Mouse (Mus musculus) neural tube, embryonic 15.5 days (tissue): ENCODE measurements around the gene Slc29a2. TPM values are rescaled to one million over a fixed set of nuclear protein-coding genes. Genes with fewer than 3 reads are reported as not detected.

ENCODE experiments used
- ATAC-seq: fragments of 200-750 bp; cut with Nextera tagmentation; 2 replicates; pipeline ENCODE4 v1.8.0; 2017; ENCODE audit warnings: mild to moderate bottlenecking, moderate TSS enrichment, moderate library complexity; ENCODE audit not compliant: low FRiP score
- H3K27ac ChIP-seq: fragments of 300-500 bp; sonication (generic); replicated peaks from 2 replicates; pipeline ENCODE4 v1.5.1; 2015; ENCODE audit warnings: mild to moderate bottlenecking, inconsistent platforms
- H3K27me3 ChIP-seq: fragments of 300-500 bp; sonication (generic); replicated peaks from 2 replicates; pipeline ENCODE4 v1.6.1; 2015; ENCODE audit warnings: inconsistent platforms
- H3K36me3 ChIP-seq: fragments of 300-500 bp; sonication (generic); 2 replicates; pipeline ENCODE4 v1.6.1; 2015; ENCODE audit warnings: inconsistent platforms
- H3K4me1 ChIP-seq: fragments of 300-500 bp; sonication (generic); 2 replicates; pipeline ENCODE4 v1.6.1; 2015; ENCODE audit warnings: inconsistent platforms
- H3K4me2 ChIP-seq: fragments of 300-500 bp; sonication (generic); 2 replicates; pipeline ENCODE4 v1.6.1; 2015; ENCODE audit warnings: inconsistent platforms, mild to moderate bottlenecking, moderate library complexity
- H3K4me3 ChIP-seq: fragments of 300-500 bp; sonication (generic); replicated peaks from 2 replicates; pipeline ENCODE4 v1.5.1; 2015; ENCODE audit warnings: mild to moderate bottlenecking, inconsistent platforms
- H3K9ac ChIP-seq: fragments of 300-500 bp; sonication (generic); replicated peaks from 2 replicates; pipeline ENCODE4 v1.6.1; 2015; ENCODE audit warnings: mild to moderate bottlenecking, inconsistent platforms
- H3K9me3 ChIP-seq: fragments of 300-500 bp; sonication (generic); replicated peaks from 2 replicates; pipeline ENCODE4 v1.6.1; 2016; ENCODE audit warnings: inconsistent platforms
- WGBS: fragments of 180-500 bp; shearing (Covaris S2); methylation state at CpG from one replicate; pipeline ENCODE4 v1.1.7; 2015; ENCODE audit warnings: mixed read lengths; 5-methylcytosine and 5-hydroxymethylcytosine counted together
- polyA plus RNA-seq: library from polyadenylated mRNA; unstranded; fragments of >200 nt; fragmentation: Nextera tagmentation; extraction: Ambion mirVana; gene quantifications from 2 replicates; pipeline ENCODE4 v1.2.1, GENCODE M21; 2015

The Slc29a2 gene
- polyA plus RNA-seq, 1 experiment from 2014 or later: 14.0 TPM

GRCm38 (mm10) chr19:5071545-5072369, 48.1 kb downstream of the Slc29a2 start:
- Histone ChIP-seq H3K27me3 (peaks cover 47% of the 10 kb centered on the region), H3K9me3 (no peaks in the 10 kb centered on the region), H3K27ac (peak overlapping the region; percentile 68), H3K4me3 (peak overlapping the region; percentile 44), H3K4me2 (peak overlapping the region; percentile 83), H3K9ac (peak overlapping the region; percentile 51), H3K4me1 (peaks cover 45% of the 10 kb centered on the region), H3K36me3 (no peaks in the 10 kb centered on the region)
- peak; percentile 82 for ATAC-seq
- 1% methylated on average over 40 of the region's 40 CpGs for WGBS

GRCm38 (mm10) chr19:5072389-5073019, 48.8 kb downstream of the Slc29a2 start:
- Histone ChIP-seq H3K4me2 (peak overlapping the region; percentile 83), H3K9me3 (no peaks in the 10 kb centered on the region), H3K27ac (peak overlapping the region; percentile 68), H3K4me3 (peak overlapping the region; percentile 44), H3K27me3 (peaks cover 39% of the 10 kb centered on the region), H3K4me1 (peaks cover 40% of the 10 kb centered on the region), H3K36me3 (no peaks in the 10 kb centered on the region), H3K9ac (no peak overlapping the region)
- ATAC-seq: no peak
- 4% methylated on average over 20 of the region's 20 CpGs for WGBS

- Histone ChIP-seq H3K4me2 (peak overlapping the region; percentile 83), H3K4me3 (peak overlapping the region; percentile 44), H3K27me3 (peaks cover 38% of the 10 kb centered on the region), H3K27ac (no peak overlapping the region), H3K9ac (no peak overlapping the region), H3K36me3 (no peaks in the 10 kb centered on the region), H3K4me1 (peaks cover 34% of the 10 kb centered on the region), H3K9me3 (no peaks in the 10 kb centered on the region)
- no peak for ATAC-seq
- WGBS: 1% methylated on average over 15 of the region's 15 CpGs
Observed at GRCm38 (mm10) chr19:5073028-5073427, 49.4 kb downstream of the Slc29a2 start.

GRCm38 (mm10) chr19:5073518-5073917, 49.9 kb downstream of the Slc29a2 start:
- Histone ChIP-seq H3K27me3 (peaks cover 38% of the 10 kb centered on the region), H3K36me3 (no peaks in the 10 kb centered on the region), H3K9me3 (no peaks in the 10 kb centered on the region), H3K4me2 (peak overlapping the region; percentile 83; the same call in 1 of the 2 replicates), H3K9ac (no peak overlapping the region), H3K27ac (no peak overlapping the region), H3K4me3 (no peak overlapping the region), H3K4me1 (peaks cover 30% of the 10 kb centered on the region)
- ATAC-seq: no peak
- WGBS: 39% methylated on average over 5 of the region's 5 CpGs

- Histone ChIP-seq H3K27ac (no peak overlapping the region), H3K4me3 (no peak overlapping the region), H3K4me1 (peaks cover 5% of the 10 kb centered on the region; the same call in 1 of the 2 replicates), H3K9me3 (no peaks in the 10 kb centered on the region), H3K27me3 (peaks cover 58% of the 10 kb centered on the region), H3K9ac (no peak overlapping the region), H3K4me2 (no peak overlapping the region), H3K36me3 (no peaks in the 10 kb centered on the region)
- 90% methylated on average over 1 of the region's 1 CpGs for WGBS
- no peak for ATAC-seq
Observed at GRCm38 (mm10) chr19:5079279-5079678, 55.6 kb downstream of the Slc29a2 start.

Other genes with a start within 250 kb of the Slc29a2 start
- 67.2 and 76.2 TPM in 2 replicates for gene Rbm4, start 230.0 kb upstream of the Slc29a2 start, polyA plus RNA-seq
- 14.8 and 20.1 TPM in 2 replicates for gene Gm21992, start 212.2 kb upstream of the Slc29a2 start, polyA plus RNA-seq
- gene Rbm14, start 212.2 kb upstream of the Slc29a2 start, polyA plus RNA-seq: 55.0 and 65.1 TPM in 2 replicates
- gene Ccs, start 184.5 kb upstream of the Slc29a2 start, polyA plus RNA-seq: 42.4 and 47.9 TPM in 2 replicates
- gene Ccdc87, start 184.5 kb upstream of the Slc29a2 start, polyA plus RNA-seq: 0.37 and 0.52 TPM in 2 replicates
- 74.5 and 86.5 TPM in 2 replicates for gene Ctsf, start 168.7 kb upstream of the Slc29a2 start, polyA plus RNA-seq
- 2.9 and 11.3 TPM in 2 replicates for gene Actn3, start 146.0 kb upstream of the Slc29a2 start, polyA plus RNA-seq
- gene Zdhhc24, start 145.2 kb upstream of the Slc29a2 start, polyA plus RNA-seq: 19.7 and 20.5 TPM in 2 replicates
- 5.8 and 8.4 TPM in 2 replicates for gene Bbs1, start 117.2 kb upstream of the Slc29a2 start, polyA plus RNA-seq
- 104 TPM in 2 replicates for gene Dpp3, start 95.6 kb upstream of the Slc29a2 start, polyA plus RNA-seq
- 12.0 and 13.2 TPM in 2 replicates for gene Peli3, start 80.7 kb upstream of the Slc29a2 start, polyA plus RNA-seq
- 97.3 and 105 TPM in 2 replicates for gene Mrpl11, start 61.7 kb upstream of the Slc29a2 start, polyA plus RNA-seq
- gene Npas4, start 33.5 kb upstream of the Slc29a2 start, polyA plus RNA-seq: 0.36 and 0.42 TPM in 2 replicates
- gene B4gat1, start 15.0 kb downstream of the Slc29a2 start, polyA plus RNA-seq: 103 and 113 TPM in 2 replicates
- gene AC124502.3, start 15.0 kb downstream of the Slc29a2 start, polyA plus RNA-seq: 4.1 and 4.2 TPM in 2 replicates
- 21.6 and 32.6 TPM in 2 replicates for gene Brms1, start 17.5 kb downstream of the Slc29a2 start, polyA plus RNA-seq
- 0.89 and 1.0 TPM in 2 replicates for gene Rin1, start 26.6 kb downstream of the Slc29a2 start, polyA plus RNA-seq
- gene Cd248, start 44.2 kb downstream of the Slc29a2 start, polyA plus RNA-seq: 19.9 and 27.4 TPM in 2 replicates
- gene Tmem151a, start 61.7 kb downstream of the Slc29a2 start, polyA plus RNA-seq: 29.7 and 38.5 TPM in 2 replicates
- 56.8 and 66.1 TPM in 2 replicates for gene Yif1a, start 64.7 kb downstream of the Slc29a2 start, polyA plus RNA-seq
- gene Cnih2, start 74.7 kb downstream of the Slc29a2 start, polyA plus RNA-seq: 294 and 369 TPM in 2 replicates
- gene Rab1b, start 83.2 kb downstream of the Slc29a2 start, polyA plus RNA-seq: 205 and 218 TPM in 2 replicates
- gene Klc2, start 94.7 kb downstream of the Slc29a2 start, polyA plus RNA-seq: 82.4 and 94.5 TPM in 2 replicates
- gene Pacs1, start 249.3 kb downstream of the Slc29a2 start, polyA plus RNA-seq: 47.6 and 51.0 TPM in 2 replicates